Mouse (Mus musculus) spleen, postnatal 14 days (tissue): ENCODE data around the gene Ctnna2.

Experiments used
- DNase-seq, 2 experiments: peaks; one replicate each; pipeline ENCODE4 v3.0.0; 2021 to 2022; ENCODE audit warnings: low spot score in 2 of 2

Ctnna2 gene

DNA sequence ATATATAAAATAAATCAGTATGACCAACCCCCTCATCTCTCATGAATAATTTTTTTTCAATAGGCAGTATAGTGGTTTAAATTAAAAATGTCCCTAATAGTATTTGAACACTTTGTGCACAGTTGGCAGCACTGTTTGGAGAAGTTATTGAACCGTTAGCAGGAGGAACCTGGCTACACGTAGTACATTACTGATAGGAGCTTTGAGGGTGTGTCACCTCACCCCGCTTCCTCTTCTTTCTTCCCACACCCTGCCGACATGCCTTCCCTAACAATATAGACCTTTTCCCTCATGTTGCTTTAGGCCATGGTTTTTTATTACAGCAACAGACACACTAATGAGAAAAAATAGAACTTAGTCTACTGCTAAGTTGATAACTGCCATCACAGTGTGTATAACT, 1071.4 kb downstream of the Ctnna2 start:
- no peak for DNase-seq

GRCm38 (mm10) chr6:76897156-76897555, 1082.3 kb downstream of the Ctnna2 start:
- DNase-seq = no peak
